Mouse (Mus musculus): ENCODE data around the gene Gcnt2.
A peak's percentile ranks its signal among the peaks of the same experiment; 100 is the strongest.

Gcnt2 gene

GRCm38 (mm10) chr13:40859652-40860399 is at the start of gene Gcnt2:
Gene Gcnt2 (plus strand): TSS chr13:40859754.
- peak; percentile 92 for DNase-seq

- DNase-seq, result no peak
Measured at GRCm38 (mm10) chr13:40820617-40821016, 38.9 kb upstream of the Gcnt2 start.

DNA sequence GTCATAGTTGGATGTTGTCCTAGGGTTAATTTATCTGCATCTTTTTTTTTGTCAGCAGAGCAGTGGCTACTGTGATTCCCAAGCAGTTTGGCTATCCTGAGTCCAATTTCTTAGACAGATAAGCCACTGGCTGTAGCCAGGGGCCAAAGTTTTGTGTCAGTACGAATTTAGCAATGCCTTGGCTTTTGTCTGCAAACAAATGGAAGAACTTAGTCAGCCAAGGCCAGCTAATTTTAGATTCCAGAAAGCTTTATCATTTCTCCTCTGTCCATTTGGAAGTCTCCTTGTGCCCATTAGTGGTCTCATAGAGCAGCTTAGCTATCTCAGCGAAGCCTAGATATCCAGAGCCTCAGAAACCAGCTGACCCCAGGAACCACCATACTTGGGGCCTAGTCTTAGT is 37.6 kb upstream of the Gcnt2 start:
- peak; percentile 23 for DNase-seq

DNA sequence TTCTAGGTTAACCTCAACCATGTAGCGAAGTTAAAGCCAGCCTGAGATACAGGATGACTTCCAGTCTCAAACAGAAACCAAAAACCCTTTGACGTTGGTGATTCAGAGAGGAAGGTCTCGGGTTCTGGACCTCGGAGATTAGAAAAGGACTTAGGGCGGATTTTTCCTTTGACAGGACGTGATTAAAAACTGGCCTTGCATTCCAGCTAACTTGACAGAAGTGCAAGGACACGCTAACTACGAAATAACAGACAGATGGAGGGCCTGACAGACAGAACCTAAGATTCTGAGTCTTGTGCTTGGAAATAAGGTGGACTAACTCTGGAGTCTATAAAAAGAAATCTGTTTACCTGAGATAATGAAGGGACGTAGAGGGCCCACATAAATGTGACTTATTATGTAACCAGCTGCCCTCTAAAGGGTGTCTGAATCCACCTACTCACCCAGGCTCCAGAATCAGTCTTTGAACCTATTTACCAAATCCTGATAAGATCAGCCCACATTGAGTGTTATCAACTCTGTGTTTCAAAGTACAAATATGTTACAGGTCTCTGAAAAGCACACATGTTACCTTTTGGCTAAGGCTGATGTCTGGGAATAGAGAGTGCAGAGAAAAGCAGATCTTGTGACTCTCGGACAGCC is 18.3 kb upstream of the Gcnt2 start:
- DNase-seq, result peak; percentile 15

DNA sequence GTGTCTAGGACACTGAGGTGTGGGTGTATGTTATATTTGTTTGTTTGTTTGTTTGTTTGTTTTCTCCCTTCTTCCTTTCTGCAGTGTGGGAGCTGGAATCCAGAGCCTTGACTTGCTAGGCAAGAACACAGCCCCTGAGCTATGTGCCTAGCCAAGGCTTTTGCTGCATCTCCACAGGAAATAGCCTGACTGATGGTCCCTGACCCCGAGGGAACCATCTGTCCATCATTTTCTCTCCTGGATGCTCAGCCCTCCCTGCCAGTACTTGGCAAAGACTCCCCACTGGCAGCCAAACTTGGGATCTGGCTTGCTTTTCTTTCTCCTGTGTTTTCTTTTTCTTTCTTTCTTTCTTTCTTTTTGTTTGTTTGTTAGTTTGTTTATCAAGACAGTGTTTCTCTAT is 17.4 kb upstream of the Gcnt2 start:
- peak; percentile 11 for DNase-seq

DNA sequence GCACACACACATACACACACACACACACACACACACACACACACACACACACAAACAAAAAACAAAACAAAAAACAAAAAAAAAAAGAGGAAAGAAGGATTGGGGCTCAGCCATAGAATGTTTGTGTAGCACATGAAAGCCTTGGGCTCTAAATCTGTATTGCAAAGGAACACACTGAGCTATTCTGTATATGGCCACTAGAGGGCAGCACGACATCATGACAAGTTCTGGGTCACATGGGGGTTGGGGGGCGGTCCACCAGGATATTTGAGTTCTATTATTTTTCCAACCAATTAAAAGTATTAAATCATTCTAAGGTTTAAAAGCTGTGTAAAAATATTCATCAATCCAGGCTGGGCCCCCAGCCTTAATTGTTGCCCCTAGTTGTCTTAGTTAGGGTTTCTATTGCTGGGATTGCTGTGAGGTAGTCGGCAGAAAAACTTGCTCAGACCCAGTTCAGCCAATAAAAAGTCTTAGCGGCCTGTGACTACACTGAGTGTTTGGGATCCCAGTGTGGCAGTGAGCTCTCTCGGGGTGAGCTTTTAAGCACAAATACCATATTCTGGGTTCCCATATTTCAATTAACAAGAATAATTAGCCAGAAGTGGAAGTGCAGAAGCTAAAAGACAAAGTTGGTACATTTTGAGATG is 16.0 kb upstream of the Gcnt2 start:
- DNase-seq, result peak; percentile 92

DNA sequence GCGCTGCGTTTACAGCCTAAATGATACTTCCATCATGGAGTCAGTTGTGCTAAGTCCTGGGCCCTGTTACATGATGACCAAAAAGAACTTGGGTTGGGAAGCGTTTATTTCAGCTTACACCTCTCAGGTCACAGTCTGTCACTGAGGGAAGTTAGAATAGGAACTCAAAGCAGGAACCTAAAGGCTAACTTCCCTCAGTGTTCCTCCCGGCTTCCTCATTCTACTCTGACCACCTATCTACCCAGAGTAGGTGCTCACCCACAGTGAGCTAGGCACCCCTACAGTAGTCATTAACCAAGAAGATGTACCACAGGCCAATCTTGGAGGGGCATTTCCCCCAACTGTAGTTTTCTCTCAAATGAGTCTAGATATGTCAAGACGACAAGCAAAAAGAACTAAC is 15.4 kb upstream of the Gcnt2 start:
- DNase-seq, result peak; percentile 74

- peak; percentile 72 for DNase-seq
Measured at GRCm38 (mm10) chr13:40845951-40846350, 13.6 kb upstream of the Gcnt2 start.

DNA sequence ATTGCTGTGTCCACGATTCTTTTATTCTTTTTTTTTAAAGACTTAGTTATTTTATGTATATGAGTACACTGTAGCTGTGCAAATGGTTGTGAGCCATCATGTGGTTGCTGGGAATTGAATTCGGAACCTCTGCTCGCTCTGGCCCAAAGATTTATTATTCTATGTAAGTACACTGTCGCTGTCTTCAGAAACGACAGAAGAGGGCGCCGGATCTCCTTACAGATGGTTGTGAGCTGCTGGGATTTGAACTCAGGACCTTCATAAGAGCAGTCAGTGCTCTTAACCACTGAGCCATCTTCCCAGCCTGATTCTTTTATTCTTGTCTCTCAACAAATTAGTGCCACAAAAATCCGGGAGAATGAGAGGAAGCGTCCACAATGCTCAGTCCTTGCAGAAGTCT is 13.2 kb upstream of the Gcnt2 start:
- peak; percentile 62 for DNase-seq

GRCm38 (mm10) chr13:40847898-40848297 is 11.7 kb upstream of the Gcnt2 start:
- DNase-seq, result peak; percentile 82

- peak; percentile 55 for DNase-seq
Measured at GRCm38 (mm10) chr13:40850686-40851085, 8.9 kb upstream of the Gcnt2 start.

- DNase-seq, result peak; percentile 75
Measured at GRCm38 (mm10) chr13:40851281-40851680, 8.3 kb upstream of the Gcnt2 start.

DNA sequence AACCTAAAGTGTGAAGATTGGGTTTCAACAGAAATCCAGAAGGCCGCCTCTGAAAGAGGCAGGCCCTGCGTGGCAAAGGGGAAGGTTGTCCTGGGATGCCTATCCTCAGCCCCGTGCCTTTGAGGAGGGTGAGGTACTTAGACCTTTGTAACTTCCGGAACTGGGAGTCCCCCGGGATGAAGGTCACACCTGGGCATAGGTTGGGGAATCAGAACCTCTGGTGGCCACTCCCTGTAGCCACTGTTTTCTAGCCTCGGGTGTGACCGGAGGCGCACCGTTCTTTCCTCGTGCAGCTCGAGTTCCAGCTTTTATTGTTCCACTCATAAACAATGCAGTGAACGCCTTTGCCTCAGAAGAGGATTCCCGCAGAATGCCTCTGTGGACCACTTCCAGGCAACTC is 7.6 kb upstream of the Gcnt2 start:
- DNase-seq, result peak; percentile 69

DNA sequence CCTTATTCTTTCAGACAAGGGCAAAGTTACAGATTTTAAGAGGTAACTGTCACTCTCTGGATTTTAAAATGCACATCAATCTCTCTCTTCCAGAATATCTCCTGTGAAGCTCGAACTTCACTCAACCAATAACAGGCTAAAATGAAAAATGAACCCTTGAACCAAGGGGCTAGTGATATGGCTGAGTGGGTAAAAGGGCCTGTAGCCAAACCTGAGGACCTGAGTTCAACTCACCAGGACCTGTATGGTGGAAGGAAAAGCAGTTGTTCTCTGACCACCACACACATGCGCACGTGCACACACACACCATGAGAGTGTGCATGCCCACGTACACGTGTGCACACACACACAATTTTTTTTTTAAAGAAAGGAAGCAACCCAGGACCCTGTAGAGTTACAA is 6.8 kb upstream of the Gcnt2 start:
- DNase-seq, result peak; percentile 31

GRCm38 (mm10) chr13:40853842-40854241 is 5.7 kb upstream of the Gcnt2 start:
- no peak for DNase-seq

DNA sequence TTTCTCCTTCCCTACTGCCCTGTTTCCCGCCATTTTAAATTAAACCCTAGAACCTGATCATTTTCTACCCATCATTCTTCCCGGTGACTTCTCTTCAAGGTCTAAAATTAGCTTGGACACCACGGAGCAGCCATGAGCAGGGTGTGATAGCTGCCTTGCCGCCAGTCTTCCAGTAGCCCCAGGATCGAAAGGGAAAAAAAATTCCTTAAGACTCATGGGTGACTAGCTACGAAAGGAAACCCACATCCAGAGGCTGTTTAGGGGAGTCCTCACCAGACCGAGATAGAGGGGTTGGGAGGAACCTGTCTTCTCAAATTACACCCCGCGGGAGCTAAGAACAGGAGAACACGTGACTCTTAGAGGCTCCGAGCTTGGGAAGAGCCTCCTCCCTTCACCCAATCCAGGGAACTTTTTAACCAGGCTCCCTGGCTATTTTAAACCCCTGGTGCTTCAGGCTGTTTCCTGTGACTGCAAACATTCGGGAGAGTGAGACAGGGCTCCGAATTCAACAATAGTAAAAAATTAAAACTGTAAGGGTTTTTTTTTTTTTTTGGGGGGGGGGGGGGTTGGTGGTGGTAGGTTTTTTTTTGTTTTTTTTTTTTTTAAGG is 5.0 kb upstream of the Gcnt2 start:
- peak; percentile 98 for DNase-seq

- DNase-seq, result peak; percentile 80
Measured at GRCm38 (mm10) chr13:40855266-40855665, 4.3 kb upstream of the Gcnt2 start.

GRCm38 (mm10) chr13:40856786-40857185 is 2.8 kb upstream of the Gcnt2 start:
- peak; percentile 68 for DNase-seq

DNA sequence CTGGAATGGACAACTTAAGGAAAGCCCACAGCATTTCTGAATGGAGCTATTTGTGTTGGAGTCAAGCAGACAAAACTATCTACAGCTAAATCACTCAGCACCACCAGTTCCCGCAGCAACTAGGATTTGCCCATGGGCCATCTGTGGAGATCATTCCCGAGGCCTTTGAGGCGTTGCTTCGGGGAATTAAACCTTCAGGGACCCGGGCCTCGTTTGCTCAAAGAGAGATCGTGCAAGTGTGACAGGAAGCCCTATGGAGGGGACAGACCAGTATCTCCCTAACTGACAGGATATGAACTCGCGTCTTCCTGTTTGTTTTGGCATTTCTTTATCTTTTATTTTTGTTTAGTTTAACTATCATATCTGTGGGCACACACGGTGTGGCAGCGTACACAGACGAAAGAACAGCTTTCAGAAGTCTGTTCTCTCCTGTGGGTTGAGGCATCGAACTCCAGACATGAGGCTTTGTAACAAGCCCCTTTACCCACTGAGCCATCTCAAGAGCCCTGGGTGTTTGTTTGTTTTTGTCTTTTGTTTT is 2.2 kb upstream of the Gcnt2 start:
- peak; percentile 91 for DNase-seq

- DNase-seq, result no peak
Measured at GRCm38 (mm10) chr13:40859225-40859624, 329 bp upstream of the Gcnt2 start.

DNA sequence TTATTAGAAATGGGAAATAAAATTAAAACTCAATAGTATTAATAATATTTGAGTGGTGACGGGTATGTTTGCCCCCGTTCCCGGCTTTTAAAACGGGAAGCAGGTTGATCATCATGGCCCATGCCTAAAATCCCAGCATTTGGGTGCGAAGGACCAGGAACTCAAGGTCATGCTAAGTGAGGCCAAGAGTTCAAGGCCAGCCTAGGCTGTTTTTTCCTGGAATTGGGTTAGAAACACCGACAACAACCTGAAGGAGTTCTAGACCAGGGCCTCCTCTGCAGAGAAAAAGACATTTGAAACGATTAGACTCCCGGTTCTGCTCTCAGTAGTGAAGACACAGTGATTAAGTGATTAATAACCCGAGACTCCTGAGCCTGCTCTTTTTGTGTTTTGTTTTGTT is 3.5 kb downstream of the Gcnt2 start:
- DNase-seq, result no peak

DNA sequence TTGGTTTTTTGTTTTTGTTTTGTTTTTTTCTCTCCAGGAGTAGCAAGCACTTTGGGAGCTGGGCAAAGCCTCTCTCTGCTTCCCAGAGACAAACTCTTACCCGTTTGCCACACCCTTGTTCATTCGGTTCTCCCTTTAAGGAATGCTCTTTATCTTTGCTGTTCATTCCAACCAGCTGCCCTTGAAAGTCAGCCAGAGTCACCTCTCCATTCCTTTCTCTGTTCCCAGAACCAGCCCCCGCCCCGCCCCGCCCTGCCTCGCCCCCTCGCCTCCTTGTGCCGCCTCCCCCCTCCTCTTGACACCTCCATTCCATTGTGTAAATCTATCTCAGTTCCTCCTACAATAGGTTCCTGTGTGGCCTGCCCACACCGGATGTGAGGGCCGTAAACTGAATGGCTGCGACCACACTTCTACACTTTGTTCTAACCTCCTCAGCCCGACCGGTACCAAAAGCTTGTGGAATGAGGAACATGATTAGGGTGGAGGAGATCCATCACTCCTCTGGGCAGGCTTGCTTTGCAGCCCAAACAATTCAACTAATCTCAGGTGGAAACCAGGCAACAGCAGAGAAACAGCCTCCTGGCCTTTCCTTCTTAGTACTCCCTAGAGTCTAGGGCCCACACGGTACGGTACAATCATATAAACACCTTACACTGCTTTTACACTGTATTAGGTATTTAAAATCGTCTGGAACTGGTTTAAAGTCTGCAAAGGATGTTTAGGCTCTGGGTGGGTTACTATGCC is 9.5 kb downstream of the Gcnt2 start:
- no peak for DNase-seq

DNA sequence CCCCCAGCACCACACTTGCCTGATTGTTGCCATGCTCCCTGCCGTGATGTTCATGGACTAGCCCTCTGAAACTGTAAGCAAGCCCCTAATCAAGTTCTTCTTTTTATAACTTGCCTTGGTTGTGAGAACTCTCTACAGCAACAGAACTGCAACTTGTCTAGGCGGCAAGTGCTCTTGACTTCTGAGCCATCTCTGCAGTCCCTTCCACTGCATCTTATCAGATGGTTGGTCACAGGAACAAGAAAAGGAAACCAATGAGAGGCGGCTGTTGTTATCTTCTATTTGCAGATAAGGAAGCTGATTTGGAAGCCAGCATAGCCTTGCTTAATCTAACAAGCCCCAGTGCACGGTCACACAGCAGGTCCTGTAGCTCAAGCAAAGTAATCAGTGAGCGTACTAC is 14.5 kb downstream of the Gcnt2 start:
- DNase-seq, result no peak

Data from heart, adult 11 months (tissue).